In the genomic region with DNA sequence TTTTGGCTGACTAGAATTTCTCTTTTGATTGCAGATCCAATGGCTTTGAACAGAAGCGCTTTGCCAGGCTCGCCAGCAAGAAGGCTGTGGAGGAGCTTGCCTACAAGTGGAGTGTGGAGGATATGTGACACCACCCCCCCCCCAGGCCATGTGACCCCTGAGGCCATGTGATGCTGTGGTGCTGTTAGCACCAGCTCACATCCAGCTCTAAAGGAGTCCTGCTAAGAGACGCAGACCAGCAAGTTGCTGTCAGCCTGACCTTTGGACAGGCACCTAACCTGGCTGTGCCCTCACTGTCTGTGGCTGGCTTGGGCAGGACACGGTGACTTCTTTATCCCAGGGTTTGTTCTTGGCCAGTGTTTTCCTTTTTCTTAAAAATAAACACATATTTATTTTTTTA, we compare ENCODE assay signal across 24 mouse cellular contexts. TPM values are rescaled to one million over a fixed set of nuclear protein-coding genes. Genes with fewer than 3 reads are reported as not detected.
"Had no signal": no experiment of that assay in that cellular context is flagged by ENCODE, and none has a peak within 500 bp of the region (broad histone marks: within the 10 kb centered on the region; RNA-seq: fewer than 3 reads in every experiment).

No protein-coding gene starts in this region.

- H3K4me3 ChIP-seq: intestine, embryonic 15.5 days; left cerebral cortex, adult 2 months; liver, embryonic 13.5 days; midbrain, embryonic 12.5 days; midbrain, embryonic 15.5 days; neural tube, embryonic 12.5 days; neural tube, embryonic 15.5 days; stomach, embryonic 15.5 days had no signal

- H3K27ac ChIP-seq: intestine, embryonic 15.5 days; left cerebral cortex, adult 2 months; liver, embryonic 13.5 days; macrophage; midbrain, embryonic 12.5 days; midbrain, embryonic 15.5 days; neural tube, embryonic 12.5 days; neural tube, embryonic 15.5 days; stomach, embryonic 15.5 days had no signal

- H3K9ac ChIP-seq: intestine, embryonic 15.5 days; liver, embryonic 13.5 days; lung, embryonic 14.5 days; midbrain, embryonic 12.5 days; midbrain, embryonic 15.5 days; neural tube, embryonic 12.5 days; neural tube, embryonic 15.5 days; stomach, embryonic 15.5 days had no signal

- H3K4me1 ChIP-seq: intestine, embryonic 15.5 days; liver, embryonic 13.5 days; midbrain, embryonic 12.5 days; midbrain, embryonic 15.5 days; neural tube, embryonic 12.5 days; neural tube, embryonic 15.5 days; stomach, embryonic 15.5 days had no signal

- H3K9me3 ChIP-seq: intestine, embryonic 15.5 days; liver, embryonic 13.5 days; midbrain, embryonic 12.5 days; midbrain, embryonic 15.5 days; neural tube, embryonic 12.5 days; neural tube, embryonic 15.5 days; stomach, embryonic 15.5 days had no signal

- H3K27me3 ChIP-seq: intestine, embryonic 15.5 days; liver, embryonic 13.5 days; midbrain, embryonic 12.5 days; midbrain, embryonic 15.5 days; neural tube, embryonic 12.5 days; neural tube, embryonic 15.5 days; stomach, embryonic 15.5 days had no signal

- H3K4me2 ChIP-seq: intestine, embryonic 15.5 days; liver, embryonic 13.5 days; lung, embryonic 14.5 days; midbrain, embryonic 12.5 days; midbrain, embryonic 15.5 days; neural tube, embryonic 12.5 days; neural tube, embryonic 15.5 days; stomach, embryonic 15.5 days had no signal

- ATAC-seq: hindbrain, embryonic 16.5 days; intestine, embryonic 15.5 days; lung, postnatal 0 days; midbrain, embryonic 15.5 days had no signal

- DNase-seq: kidney, adult 8-10 months; layer of hippocampus, postnatal 36 days; liver, embryonic 13.5 days; lung, embryonic 14.5 days; right cerebral cortex, adult 18-20 months; right cerebral cortex, postnatal 14 days; right cerebral cortex, postnatal 4 days; spleen, adult 18-20 months; thymus, postnatal 25 days had no signal

RNA-seq across cellular contexts. Expression of gene 4931429L15Rik, which starts 21.4 kb away (rescaled TPM):
- polyA plus RNA-seq: hindbrain, embryonic 16.5 days; intestine, embryonic 15.5 days; limb, embryonic 14.5 days; liver, embryonic 13.5 days; liver, embryonic 16.5 days; lung, embryonic 14.5 days; lung, postnatal 0 days; macrophage; midbrain, embryonic 12.5 days; midbrain, embryonic 15.5 days; neural tube, embryonic 12.5 days; neural tube, embryonic 15.5 days; stomach, embryonic 15.5 days; thymus, postnatal 0 days; urinary bladder, adult 2 months had no signal

RNA-seq across cellular contexts. Expression of gene Apoa5, which starts 29.9 kb away (rescaled TPM):
- polyA plus RNA-seq: hindbrain, embryonic 16.5 days; limb, embryonic 14.5 days; lung, embryonic 14.5 days; macrophage; midbrain, embryonic 12.5 days; midbrain, embryonic 15.5 days; neural tube, embryonic 12.5 days; neural tube, embryonic 15.5 days; urinary bladder, adult 2 months had no signal

RNA-seq across cellular contexts. Expression of gene Apoa4, which starts 57.9 kb away (rescaled TPM):
- polyA plus RNA-seq: hindbrain, embryonic 16.5 days; limb, embryonic 11.5 days; lung, embryonic 14.5 days; macrophage; midbrain, embryonic 12.5 days; neural tube, embryonic 12.5 days; neural tube, embryonic 15.5 days had no signal
